Mouse (Mus musculus): Measurements from ENCODE around the gene Crybb2. TPM values are rescaled to one million over a fixed set of nuclear protein-coding genes. Genes with fewer than 3 reads are reported as not detected.

Crybb2 gene
- not detected in 2 replicates for polyA plus RNA-seq (2012; rRNA removed)

DNA sequence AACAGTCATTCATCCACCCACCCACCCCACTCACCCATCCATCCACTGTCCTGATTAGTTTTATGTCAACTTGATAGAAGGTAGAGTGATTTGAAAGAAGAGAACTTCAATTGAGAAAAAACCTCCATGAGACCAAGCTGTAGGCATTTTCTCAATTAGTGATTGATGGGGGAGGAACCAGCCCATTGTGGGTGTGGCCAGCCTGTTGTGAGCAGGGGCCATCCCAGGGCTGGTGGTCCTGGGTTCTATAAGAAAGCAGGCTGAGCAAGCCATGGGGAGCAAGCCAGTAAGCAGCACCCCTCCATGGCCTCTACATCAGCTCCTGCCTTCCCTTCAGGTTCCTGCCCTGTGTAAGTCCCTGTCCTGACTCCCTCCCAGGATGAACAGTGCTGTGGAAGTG lies at the start of gene Crybb2:
Crybb2 (minus strand) TSS at position 101 of the 400 bp plus-strand sequence.

DNA sequence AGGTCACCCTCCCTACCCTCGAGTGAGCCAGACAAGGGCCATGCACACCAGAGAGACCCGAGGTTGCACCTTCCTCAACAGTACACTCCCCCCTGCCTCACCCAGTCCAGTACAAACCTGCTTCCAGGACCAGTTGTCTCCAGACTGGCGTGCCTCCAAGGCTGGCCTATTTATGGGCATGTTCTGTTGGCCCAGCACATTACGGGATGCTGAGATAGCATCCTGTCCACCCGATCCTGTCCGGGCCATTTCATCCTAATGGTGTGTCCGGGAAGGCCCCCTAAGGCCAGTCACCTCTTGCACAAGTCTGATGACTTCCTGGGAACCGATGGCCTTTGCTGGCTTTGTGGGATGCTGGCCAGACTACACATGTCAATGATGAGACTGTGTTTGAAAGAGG lies 11.5 kb upstream of the Crybb2 start, which contains the start of gene Crybb3:
Crybb3 (minus strand) TSS at position 146 of the 400 bp plus-strand sequence.

DNA sequence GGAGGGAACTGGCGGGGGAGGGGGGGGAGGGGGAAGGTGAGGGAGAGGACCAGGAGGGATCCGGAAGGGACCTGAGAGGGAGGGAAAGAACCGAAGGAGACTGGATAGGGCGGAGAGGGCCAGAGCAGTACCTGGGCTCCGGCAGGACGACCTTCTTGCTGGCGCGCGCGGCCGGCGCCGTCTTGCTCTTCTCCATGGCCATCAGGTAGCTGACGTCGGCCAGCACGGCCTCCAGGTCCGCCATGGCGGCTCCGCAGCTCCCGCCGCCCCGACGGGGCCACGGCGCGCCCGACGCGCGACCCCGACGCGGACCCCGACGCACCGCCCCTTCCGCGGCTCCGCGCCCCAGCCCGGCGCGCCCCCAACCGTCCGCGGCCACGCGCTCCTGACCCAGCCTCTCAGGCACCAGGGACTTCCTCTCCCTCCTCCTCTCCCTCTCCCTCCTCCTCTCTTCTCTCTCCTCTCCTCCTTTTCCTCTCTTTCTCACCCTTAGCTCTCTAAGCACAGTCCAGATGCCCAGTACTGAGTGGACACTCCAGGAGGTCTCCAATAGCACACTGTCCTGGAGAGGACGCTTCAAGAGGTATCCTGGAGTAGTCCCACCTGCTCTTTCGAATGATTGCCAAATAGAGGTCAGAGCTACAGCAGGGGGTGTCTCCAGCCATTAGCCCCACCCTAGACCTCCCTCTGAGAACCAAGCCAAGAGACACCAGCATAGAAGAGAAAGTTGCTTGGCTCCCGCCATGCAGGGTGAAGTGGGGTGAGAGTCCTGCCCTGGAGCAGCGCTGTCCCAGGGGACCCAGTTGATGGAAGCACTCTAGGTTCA lies 54.5 kb downstream of the Crybb2 start, which contains the start of gene Grk3:
Grk3 (minus strand) TSS at position 556 of the 826 bp plus-strand sequence.

Other genes with a start within 250 kb of the Crybb2 start
- 1.6 and 2.5 TPM in 2 replicates for gene Myo18b, start 173.8 kb downstream of the Crybb2 start, polyA plus RNA-seq (2012; rRNA removed)
- 6.9 and 10.4 TPM in 2 replicates for gene Grk3, start 54.3 kb downstream of the Crybb2 start, polyA plus RNA-seq (2012; rRNA removed)
- 2.7 and 4.0 TPM in 2 replicates for gene Crybb3, start 11.5 kb upstream of the Crybb2 start, polyA plus RNA-seq (2012; rRNA removed)
- 4.9 and 5.0 TPM in 2 replicates for gene 2900026A02Rik, start 151.1 kb upstream of the Crybb2 start, polyA plus RNA-seq (2012; rRNA removed)
- gene Tmem211, start 156.8 kb upstream of the Crybb2 start, polyA plus RNA-seq (2012; rRNA removed) = 0.14 TPM in 2 replicates
- gene Sgsm1, start 240.7 kb upstream of the Crybb2 start, polyA plus RNA-seq (2012; rRNA removed) = 12.8 TPM in 2 replicates